Mouse (Mus musculus) olfactory bulb, adult 2 months (tissue): ENCODE measurements around the gene Olfr733. TPM values are rescaled to one million over a fixed set of nuclear protein-coding genes. Genes with fewer than 3 reads are reported as not detected.

Experiments
- H3K27ac ChIP-seq: fragments of 200-500 bp; 2 replicates; pipeline ENCODE4 v1.5.1; 2012; ENCODE audit warnings: low read depth, low read length; ENCODE audit not compliant: insufficient read depth
- H3K4me1 ChIP-seq: fragments of 200-500 bp; 2 replicates; pipeline ENCODE4 v1.6.1; 2012; ENCODE audit warnings: low read length; ENCODE audit not compliant: control insufficient read depth, insufficient read depth
- H3K4me3 ChIP-seq: fragments of 200-500 bp; 2 replicates; pipeline ENCODE4 v1.5.1; 2012; ENCODE audit warnings: mild to moderate bottlenecking, low read depth, low read length, moderate library complexity; ENCODE audit not compliant: insufficient read depth
- CTCF ChIP-seq: fragments of 200-500 bp; IDR thresholded peaks from 2 replicates; pipeline ENCODE4 v1.5.1; 2012; ENCODE audit warnings: low read depth, mild to moderate bottlenecking, low read length, moderate library complexity; ENCODE audit not compliant: insufficient read depth
- POLR2A ChIP-seq: fragments of 200-500 bp; IDR thresholded peaks from 2 replicates; pipeline ENCODE4 v1.6.1; 2012; ENCODE audit warnings: mild to moderate bottlenecking, low read depth, low read length, moderate library complexity; ENCODE audit not compliant: insufficient read depth
- WGBS: fragments of 180-500 bp; shearing (Covaris S2); methylation state at CpG from one replicate; pipeline ENCODE4 v1.1.7; 2018; 5-methylcytosine and 5-hydroxymethylcytosine counted together
- polyA plus RNA-seq: library from polyadenylated mRNA; stranded (reverse); fragments of >200 nt; gene quantifications from 2 replicates; pipeline ENCODE4 v1.2.4, GENCODE M21; 2012; ENCODE audit warnings: low replicate concordance; ENCODE audit not compliant: missing spikeins, insufficient read depth, insufficient read length

Olfr733 gene
- not detected in 2 replicates for polyA plus RNA-seq

- TF ChIP-seq POLR2A (no peak), CTCF (no peak)
- no peak within 1 kb of the TSS for H3K27ac ChIP-seq
- H3K4me3 ChIP-seq: no peak within 1 kb of the TSS
- H3K4me1 ChIP-seq: no peaks in the 10 kb centered on the region
Measured at GRCm38 (mm10) chr14:50301422-50301821, at the start of gene Olfr733. TSS of gene Olfr733 (minus strand) at chr14:50301522.

DNA sequence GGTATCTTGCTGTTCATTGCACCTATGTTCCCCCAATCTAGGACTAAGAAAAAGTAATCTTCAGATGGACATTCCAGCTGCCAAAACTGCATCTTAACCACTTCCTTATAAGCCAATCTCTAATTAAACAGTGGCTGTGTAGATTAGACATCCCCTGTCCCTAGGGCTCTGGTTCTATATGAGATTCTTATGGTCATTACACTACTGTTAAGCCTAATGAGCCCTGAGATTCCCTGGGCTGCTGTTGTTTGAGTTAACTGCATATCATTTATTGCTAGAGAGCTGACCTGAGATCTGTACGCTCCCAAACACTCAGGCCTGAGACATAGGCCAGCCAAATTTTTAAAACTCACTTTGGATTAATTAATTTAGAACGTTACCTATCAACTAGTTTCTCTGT, 47.5 kb upstream of the Olfr733 start, which contains the start of gene Olfr735:
Gene Olfr735, minus strand, starts transcription at position 77 of the 400 bp plus-strand sequence.
- Histone ChIP-seq H3K4me1 (no peaks in the 10 kb centered on the region), H3K27ac (no peak within 1 kb of the TSS), H3K4me3 (no peak within 1 kb of the TSS)
- TF ChIP-seq CTCF: no peak
- 86% methylated on average over 2 of the region's 2 CpGs for WGBS

- no peak within 1 kb of the TSS for H3K4me3 ChIP-seq
- WGBS: 53% methylated on average over 1 of the region's 1 CpGs
Measured at GRCm38 (mm10) chr14:50326661-50327060, 25.3 kb upstream of the Olfr733 start, which contains the start of gene Olfr734. TSS of gene Olfr734 (minus strand) at chr14:50326761.

GRCm38 (mm10) chr14:50284106-50284505, 17.2 kb downstream of the Olfr733 start, which contains the start of gene Olfr732:
TSS of gene Olfr732 (minus strand) at chr14:50284206.
- no peak for TF ChIP-seq POLR2A
- no peak for TF ChIP-seq CTCF
- Histone ChIP-seq H3K27ac (no peak within 1 kb of the TSS), H3K4me1 (no peaks in the 10 kb centered on the region), H3K4me3 (no peak within 1 kb of the TSS)
- WGBS: 94% methylated on average over 1 of the region's 1 CpGs

More at GRCm38 (mm10) chr14:50326661-50327060, 25.3 kb upstream of the Olfr733 start, which contains the start of gene Olfr734:
- no peak for TF ChIP-seq POLR2A
- no peak for TF ChIP-seq CTCF
- no peaks in the 10 kb centered on the region for H3K4me1 ChIP-seq
- no peak within 1 kb of the TSS for H3K27ac ChIP-seq

Other genes with a start within 250 kb of the Olfr733 start
- not detected in 2 replicates for gene Olfr726, start 210.6 kb downstream of the Olfr733 start, polyA plus RNA-seq
- gene Olfr727, start 178.3 kb downstream of the Olfr733 start, polyA plus RNA-seq: not detected in 2 replicates
- gene Olfr728, start 158.8 kb downstream of the Olfr733 start, polyA plus RNA-seq: not detected in 2 replicates
- not detected in 2 replicates for gene Olfr729, start 148.6 kb downstream of the Olfr733 start, polyA plus RNA-seq
- gene Olfr730, start 113.3 kb downstream of the Olfr733 start, polyA plus RNA-seq: not detected in 2 replicates
- gene Olfr731, start 59.7 kb downstream of the Olfr733 start, polyA plus RNA-seq: not detected in 2 replicates
- not detected in 2 replicates for gene Olfr732, start 17.3 kb downstream of the Olfr733 start, polyA plus RNA-seq
- gene Olfr734, start 25.2 kb upstream of the Olfr733 start, polyA plus RNA-seq: not detected in 2 replicates
- gene Olfr735, start 47.4 kb upstream of the Olfr733 start, polyA plus RNA-seq: not detected in 2 replicates
- not detected in 2 replicates for gene Tlr11, start 56.4 kb upstream of the Olfr733 start, polyA plus RNA-seq
- gene Olfr736, start 79.6 kb upstream of the Olfr733 start, polyA plus RNA-seq: not detected in 2 replicates
- gene Olfr738, start 106.0 kb upstream of the Olfr733 start, polyA plus RNA-seq: not detected in 2 replicates
- not detected in 2 replicates for gene Olfr739, start 117.1 kb upstream of the Olfr733 start, polyA plus RNA-seq
- gene Olfr740, start 144.0 kb upstream of the Olfr733 start, polyA plus RNA-seq: not detected in 2 replicates
- not detected in 2 replicates for gene Olfr741, start 171.2 kb upstream of the Olfr733 start, polyA plus RNA-seq
- not detected in 2 replicates for gene Olfr742, start 202.1 kb upstream of the Olfr733 start, polyA plus RNA-seq
- gene Olfr743, start 220.3 kb upstream of the Olfr733 start, polyA plus RNA-seq: not detected in 2 replicates